Mouse (Mus musculus) stomach, embryonic 16.5 days (tissue): ENCODE results near the gene Tbc1d22a. TPM values are rescaled to one million over a fixed set of nuclear protein-coding genes. Genes with fewer than 3 reads are reported as not detected.

ENCODE experiments used
- ATAC-seq: fragments of 200-750 bp; cut with Nextera tagmentation; 2 replicates; pipeline ENCODE4 v1.8.0; 2017; ENCODE audit warnings: moderate number of reproducible peaks, moderate TSS enrichment; ENCODE audit not compliant: insufficient read depth, low FRiP score
- H3K27ac ChIP-seq: fragments of 300-500 bp; sonication (generic); 2 replicates; pipeline ENCODE4 v1.5.1; 2014; ENCODE audit warnings: low read length
- H3K27me3 ChIP-seq: fragments of 300-500 bp; sonication (generic); 2 replicates; pipeline ENCODE4 v1.6.1; 2014; ENCODE audit warnings: low read length, control low read depth, mixed read lengths; ENCODE audit not compliant: control insufficient read depth, insufficient read depth
- H3K36me3 ChIP-seq: fragments of 300-500 bp; sonication (generic); 2 replicates; pipeline ENCODE4 v1.6.1; 2014; ENCODE audit warnings: low read length; ENCODE audit not compliant: control insufficient read depth, insufficient read depth
- H3K4me1 ChIP-seq: fragments of 300-500 bp; sonication (generic); 2 replicates; pipeline ENCODE4 v1.6.1; 2014; ENCODE audit warnings: low read length, control low read depth, mixed read lengths; ENCODE audit not compliant: control insufficient read depth, insufficient read depth
- H3K4me2 ChIP-seq: fragments of 300-500 bp; sonication (generic); 2 replicates; pipeline ENCODE4 v1.6.1; 2014; ENCODE audit warnings: low read depth, low read length, mixed read lengths
- H3K4me3 ChIP-seq: fragments of 300-500 bp; sonication (generic); replicated peaks from 2 replicates; pipeline ENCODE4 v1.5.1; 2014; ENCODE audit warnings: mild to moderate bottlenecking, low read length
- H3K9ac ChIP-seq: fragments of 300-500 bp; sonication (generic); 2 replicates; pipeline ENCODE4 v1.6.1; 2014; ENCODE audit warnings: low read length
- H3K9me3 ChIP-seq: fragments of 300-500 bp; sonication (generic); replicated peaks from 2 replicates; pipeline ENCODE4 v1.6.1; 2016; ENCODE audit warnings: low read length, control low read depth; ENCODE audit not compliant: control insufficient read depth
- WGBS: fragments of 180-500 bp; shearing (Covaris S2); extraction: QIAGEN DNeasy Blood & Tissue Kit; methylation state at CpG from one replicate; pipeline ENCODE4 v1.1.7; 2014; 5-methylcytosine and 5-hydroxymethylcytosine counted together
- polyA plus RNA-seq: library from polyadenylated mRNA; unstranded; fragments of >200 nt; fragmentation: Nextera tagmentation; extraction: Ambion mirVana; gene quantifications from 2 replicates; pipeline ENCODE4 v1.2.1, GENCODE M21; 2015

Gene Tbc1d22a
- polyA plus RNA-seq, 1 experiment from 2014 or later: 12.0 TPM

DNA sequence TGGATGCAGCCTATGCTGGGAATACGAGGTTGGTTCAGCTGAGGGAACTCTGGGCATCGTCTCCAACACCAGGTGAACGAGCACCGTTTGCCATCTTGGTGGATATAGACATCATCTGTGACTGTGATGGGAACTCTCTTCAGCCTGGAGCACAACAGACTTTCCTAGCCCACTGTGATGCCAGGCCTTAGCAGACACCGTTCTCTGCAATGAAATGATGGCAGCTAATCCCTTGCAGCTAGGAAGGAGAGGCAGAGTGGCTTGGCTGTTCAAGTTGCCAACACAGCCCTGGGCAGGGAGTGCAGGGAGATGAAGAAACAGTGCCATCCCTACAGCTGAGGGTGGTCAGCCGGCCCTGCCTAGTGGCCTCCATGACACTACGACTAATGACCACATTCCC, 233.0 kb downstream of the Tbc1d22a start:
- 83% methylated on average over 7 of the region's 7 CpGs for WGBS
- H3K36me3 ChIP-seq: no peaks in the 10 kb centered on the region
- H3K4me3 ChIP-seq: no peak overlapping the region
- no peak overlapping the region for H3K4me2 ChIP-seq
- H3K27me3 ChIP-seq: no peaks in the 10 kb centered on the region
- no peak overlapping the region for H3K9ac ChIP-seq
- no peak overlapping the region for H3K27ac ChIP-seq
- no peaks in the 10 kb centered on the region for H3K9me3 ChIP-seq
- no peak for ATAC-seq
- H3K4me1 ChIP-seq: no peaks in the 10 kb centered on the region

DNA sequence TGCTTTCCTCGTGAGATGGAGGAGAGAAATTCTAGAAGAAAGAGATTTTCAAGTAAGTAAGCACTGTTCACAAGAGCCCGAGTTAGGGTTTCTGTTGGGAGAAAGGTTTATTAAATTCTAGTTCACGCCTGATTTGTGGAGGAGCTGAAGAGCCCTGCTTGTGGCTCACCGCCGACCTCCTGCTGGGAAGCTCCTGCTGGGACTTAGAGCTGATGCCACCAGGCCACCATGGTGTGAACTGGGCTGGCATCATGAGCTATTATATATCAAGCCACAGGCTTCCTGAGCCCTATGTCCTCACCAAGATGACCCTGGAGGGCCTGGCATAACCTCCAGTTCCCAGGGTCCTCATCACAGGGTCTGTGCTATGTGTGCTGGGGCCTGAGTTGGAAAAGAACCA, 235.0 kb downstream of the Tbc1d22a start:
- WGBS: 84% methylated on average over 5 of the region's 5 CpGs
- no peak overlapping the region for H3K9ac ChIP-seq
- no peaks in the 10 kb centered on the region for H3K36me3 ChIP-seq
- H3K4me3 ChIP-seq: no peak overlapping the region
- no peaks in the 10 kb centered on the region for H3K9me3 ChIP-seq
- ATAC-seq: no peak
- no peak overlapping the region for H3K27ac ChIP-seq
- no peak overlapping the region for H3K4me2 ChIP-seq
- H3K27me3 ChIP-seq: no peaks in the 10 kb centered on the region
- no peaks in the 10 kb centered on the region for H3K4me1 ChIP-seq

DNA sequence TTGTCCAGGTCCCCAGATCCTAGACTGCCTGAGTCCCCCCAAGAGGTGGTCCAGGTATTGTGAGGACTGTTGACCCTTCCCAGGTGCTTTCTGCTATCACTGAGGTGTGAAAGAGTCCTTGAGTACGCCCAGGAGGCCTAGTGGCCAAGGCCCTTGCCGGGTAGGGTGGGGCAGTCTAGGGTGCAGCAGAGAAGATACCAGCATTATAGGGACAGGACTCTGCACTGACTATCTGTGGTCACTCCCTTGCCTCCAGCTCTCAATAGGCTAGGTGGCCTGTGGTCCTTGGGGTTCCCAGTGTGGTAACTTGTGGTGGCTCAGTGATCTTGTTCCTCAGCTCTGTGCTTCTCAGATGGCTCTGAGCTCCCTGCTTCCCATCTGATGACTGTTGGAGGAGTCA, 235.5 kb downstream of the Tbc1d22a start:
- no peaks in the 10 kb centered on the region for H3K9me3 ChIP-seq
- 98% methylated on average over 2 of the region's 2 CpGs for WGBS
- no peaks in the 10 kb centered on the region for H3K36me3 ChIP-seq
- no peak overlapping the region for H3K4me2 ChIP-seq
- ATAC-seq: no peak
- H3K4me3 ChIP-seq: no peak overlapping the region
- H3K27ac ChIP-seq: no peak overlapping the region
- H3K9ac ChIP-seq: no peak overlapping the region
- H3K4me1 ChIP-seq: no peaks in the 10 kb centered on the region
- no peaks in the 10 kb centered on the region for H3K27me3 ChIP-seq

DNA sequence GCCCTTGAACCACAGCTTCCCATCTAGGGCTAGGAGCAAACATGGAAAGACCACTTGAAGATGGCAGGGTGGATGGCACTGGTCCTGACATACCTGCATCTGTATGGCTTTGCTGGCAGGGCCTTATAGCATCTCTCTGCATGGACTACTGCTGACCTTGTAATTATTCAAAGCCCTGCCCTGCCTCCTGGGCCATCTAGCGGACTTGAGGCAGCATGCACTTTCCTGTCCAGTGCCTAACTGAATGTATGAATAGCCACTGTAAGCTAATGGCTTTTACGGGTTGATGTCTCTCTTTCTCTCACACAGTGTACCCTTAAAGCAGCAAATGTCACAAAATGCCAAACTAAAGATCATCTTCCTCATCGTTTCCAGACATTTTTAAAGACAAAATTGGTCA, 245.2 kb downstream of the Tbc1d22a start:
- H3K27ac ChIP-seq: no peak overlapping the region
- no peak overlapping the region for H3K9ac ChIP-seq
- H3K4me3 ChIP-seq: no peak overlapping the region
- H3K4me1 ChIP-seq: no peaks in the 10 kb centered on the region
- 70% methylated on average over 3 of the region's 3 CpGs for WGBS
- H3K27me3 ChIP-seq: no peaks in the 10 kb centered on the region
- no peak for ATAC-seq
- H3K9me3 ChIP-seq: no peaks in the 10 kb centered on the region
- H3K36me3 ChIP-seq: no peaks in the 10 kb centered on the region
- no peak overlapping the region for H3K4me2 ChIP-seq

DNA sequence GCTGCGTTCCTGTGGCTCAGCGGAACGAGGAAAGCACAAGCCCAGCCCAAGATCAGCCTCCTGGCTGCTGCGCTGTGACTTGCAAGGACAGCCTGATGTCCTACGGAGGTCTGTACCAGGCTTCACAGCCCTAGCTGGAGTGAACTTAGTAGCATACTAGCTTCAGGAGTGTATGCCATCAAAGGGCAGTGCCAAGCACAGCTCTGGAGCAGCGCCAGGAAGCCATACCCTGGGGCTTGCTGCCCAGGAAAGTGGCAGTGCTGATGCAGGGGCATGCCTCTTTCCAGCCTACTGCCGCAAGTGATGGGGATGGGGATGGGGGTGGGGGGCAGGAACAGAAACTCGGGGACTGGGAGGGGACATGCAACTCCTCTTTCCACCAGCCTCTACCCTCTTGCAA, 248.4 kb downstream of the Tbc1d22a start:
- no peak for ATAC-seq
- WGBS: 87% methylated on average over 8 of the region's 8 CpGs
- Histone ChIP-seq H3K9ac (no peak overlapping the region), H3K36me3 (no peaks in the 10 kb centered on the region), H3K4me3 (no peak overlapping the region), H3K4me1 (no peaks in the 10 kb centered on the region), H3K27me3 (no peaks in the 10 kb centered on the region), H3K4me2 (no peak overlapping the region), H3K27ac (no peak overlapping the region), H3K9me3 (no peaks in the 10 kb centered on the region)

DNA sequence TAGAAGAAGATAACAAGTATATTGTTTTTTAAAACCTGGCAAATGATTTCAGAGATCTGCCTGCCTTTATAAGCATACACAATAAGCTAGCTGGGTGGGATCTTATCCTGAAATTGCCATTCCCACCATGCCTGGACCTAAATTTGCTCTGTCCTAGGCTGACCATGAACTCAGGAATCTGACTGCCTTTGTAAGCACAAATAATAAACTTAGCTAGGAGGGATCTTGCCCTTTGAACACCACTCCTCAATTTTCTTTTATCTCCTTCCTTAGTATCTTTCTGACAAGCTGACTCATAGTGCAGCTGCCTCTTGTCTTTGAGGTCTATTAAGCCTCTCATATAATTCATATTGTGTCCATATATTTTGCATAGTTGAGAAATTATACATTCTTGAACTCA, 253.8 kb downstream of the Tbc1d22a start:
- ATAC-seq: no peak
- Histone ChIP-seq H3K4me1 (no peaks in the 10 kb centered on the region), H3K27me3 (no peaks in the 10 kb centered on the region), H3K36me3 (no peaks in the 10 kb centered on the region), H3K9ac (no peak overlapping the region), H3K4me3 (no peak overlapping the region), H3K4me2 (no peak overlapping the region), H3K27ac (no peak overlapping the region), H3K9me3 (peaks cover 4% of the 10 kb centered on the region; the same call in 1 of the 2 replicates)

DNA sequence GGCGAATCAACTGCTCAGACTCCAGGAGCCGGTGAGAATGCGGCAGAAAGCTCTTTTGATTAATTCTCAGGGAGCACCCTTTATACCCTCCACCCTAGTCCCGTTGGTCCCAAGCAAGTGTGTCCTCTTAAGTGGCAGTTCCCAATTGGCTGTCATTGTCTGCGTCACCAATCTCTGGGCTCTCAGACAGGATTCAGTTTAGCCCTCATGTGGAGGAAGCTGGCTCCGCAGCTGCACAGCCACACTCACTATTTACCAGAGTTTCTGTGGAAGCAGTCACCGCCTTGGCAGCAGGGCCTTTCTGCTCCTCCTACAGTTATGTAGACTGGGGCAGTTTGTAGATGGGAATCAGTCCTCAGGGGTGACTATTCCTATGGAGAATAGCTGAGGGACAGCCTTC, 256.9 kb downstream of the Tbc1d22a start:
- H3K9ac ChIP-seq: no peak overlapping the region
- no peaks in the 10 kb centered on the region for H3K36me3 ChIP-seq
- 65% methylated on average over 7 of the region's 7 CpGs for WGBS
- no peak overlapping the region for H3K27ac ChIP-seq
- H3K27me3 ChIP-seq: no peaks in the 10 kb centered on the region
- H3K4me1 ChIP-seq: no peaks in the 10 kb centered on the region
- peaks cover 4% of the 10 kb centered on the region; the same call in 1 of the 2 replicates for H3K9me3 ChIP-seq
- no peak overlapping the region for H3K4me3 ChIP-seq
- no peak for ATAC-seq
- no peak overlapping the region for H3K4me2 ChIP-seq

DNA sequence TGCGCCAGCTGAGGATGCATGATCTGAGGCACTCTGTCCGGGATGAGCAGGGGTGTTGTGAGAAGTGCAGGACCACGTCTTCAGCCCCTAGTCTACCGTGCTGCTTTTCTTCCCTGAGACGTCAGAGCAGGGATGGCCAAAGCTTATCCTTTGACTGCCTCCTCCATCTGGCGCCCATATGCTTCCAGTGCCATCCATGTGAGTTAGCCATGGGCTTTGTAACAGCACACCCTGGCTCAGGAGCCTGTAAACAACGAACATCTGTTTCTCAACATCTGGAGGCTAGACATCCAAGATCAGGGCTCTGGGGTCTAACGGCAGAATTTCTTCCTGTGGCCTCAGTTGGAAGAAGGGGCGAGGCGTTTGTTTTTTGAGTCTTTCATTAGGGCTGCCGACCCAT, 259.2 kb downstream of the Tbc1d22a start:
- Histone ChIP-seq H3K36me3 (no peaks in the 10 kb centered on the region), H3K9ac (no peak overlapping the region), H3K4me3 (no peak overlapping the region), H3K27ac (no peak overlapping the region), H3K27me3 (no peaks in the 10 kb centered on the region), H3K4me1 (no peaks in the 10 kb centered on the region), H3K9me3 (peaks cover 4% of the 10 kb centered on the region; the same call in 1 of the 2 replicates), H3K4me2 (no peak overlapping the region)
- 58% methylated on average over 11 of the region's 11 CpGs for WGBS
- no peak for ATAC-seq

DNA sequence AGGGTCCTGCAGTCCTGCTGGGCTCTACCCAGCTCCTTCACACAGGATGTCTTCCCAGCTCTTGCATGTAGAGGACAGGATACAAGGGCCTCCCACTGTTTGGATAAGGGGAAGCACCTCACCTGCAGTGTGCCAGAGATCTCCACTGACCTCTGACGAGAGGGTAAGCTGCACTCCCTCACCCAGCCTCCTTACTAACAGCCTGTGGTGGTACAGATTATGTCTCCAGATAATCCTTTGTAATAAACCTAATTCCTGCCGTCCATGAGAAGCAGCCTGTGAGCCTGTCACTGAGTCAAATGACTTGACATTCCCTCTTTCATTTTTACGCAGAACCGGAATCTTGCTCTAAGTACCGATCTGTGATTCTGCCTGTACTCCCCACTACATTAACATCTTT, 260.7 kb downstream of the Tbc1d22a start:
- no peak for ATAC-seq

DNA sequence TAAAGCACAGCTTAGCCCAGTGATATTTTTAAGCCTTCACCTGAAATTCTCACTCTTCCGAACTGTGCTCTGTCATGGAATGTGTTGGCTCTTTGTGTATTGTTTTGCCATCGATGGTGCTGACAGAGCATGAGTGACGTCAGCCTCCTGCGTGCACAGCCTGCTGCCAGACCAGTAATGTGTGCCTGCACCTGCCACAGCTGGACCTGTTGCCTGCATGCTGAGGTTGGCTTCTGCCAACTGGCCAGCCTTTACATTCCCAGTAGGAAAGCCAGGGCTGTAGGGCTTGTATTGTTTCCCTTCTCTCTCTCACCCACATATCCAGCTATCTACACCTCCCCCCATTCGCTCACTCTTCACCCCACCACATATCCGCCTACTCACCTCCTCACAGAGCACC, 262.2 kb downstream of the Tbc1d22a start:
- Histone ChIP-seq H3K36me3 (no peaks in the 10 kb centered on the region), H3K9ac (no peak overlapping the region), H3K27me3 (no peaks in the 10 kb centered on the region), H3K27ac (no peak overlapping the region), H3K9me3 (no peaks in the 10 kb centered on the region), H3K4me1 (no peaks in the 10 kb centered on the region), H3K4me3 (no peak overlapping the region), H3K4me2 (no peak overlapping the region)
- WGBS: 72% methylated on average over 6 of the region's 6 CpGs
- no peak for ATAC-seq

More for the DNA sequence above, 260.7 kb downstream of the Tbc1d22a start:
- Histone ChIP-seq H3K9me3 (no peaks in the 10 kb centered on the region), H3K9ac (no peak overlapping the region), H3K27me3 (no peaks in the 10 kb centered on the region), H3K4me1 (no peaks in the 10 kb centered on the region), H3K36me3 (no peaks in the 10 kb centered on the region), H3K27ac (no peak overlapping the region), H3K4me2 (no peak overlapping the region), H3K4me3 (no peak overlapping the region)
- WGBS: 66% methylated on average over 5 of the region's 5 CpGs
